Mouse (Mus musculus) kidney, embryonic 15.5 days (tissue): ENCODE data around the gene Klhl22. TPM values are rescaled to one million over a fixed set of nuclear protein-coding genes. Genes with fewer than 3 reads are reported as not detected.
A peak's percentile ranks its signal among the peaks of the same experiment; 100 is the strongest.
"Not testable (repeated sequence)": the region's sequence is repeated elsewhere in the genome, so short reads cannot be mapped to it uniquely, and the experiment has no call there.

Source experiments
- ATAC-seq: fragments of 200-750 bp; cut with Nextera tagmentation; replicated peaks from 2 replicates; pipeline ENCODE4 v1.8.0; 2017; ENCODE audit warnings: moderate TSS enrichment; ENCODE audit not compliant: low FRiP score
- H3K27ac ChIP-seq: fragments of 300-500 bp; sonication (generic); 2 replicates; pipeline ENCODE4 v1.5.1; 2015; ENCODE audit warnings: mild to moderate bottlenecking, inconsistent platforms
- H3K27me3 ChIP-seq: fragments of 300-500 bp; sonication (generic); 2 replicates; pipeline ENCODE4 v1.6.1; 2015; ENCODE audit warnings: inconsistent platforms
- H3K36me3 ChIP-seq: fragments of 300-500 bp; sonication (generic); 2 replicates; pipeline ENCODE4 v1.6.1; 2015; ENCODE audit warnings: inconsistent platforms
- H3K4me1 ChIP-seq: fragments of 300-500 bp; sonication (generic); 2 replicates; pipeline ENCODE4 v1.6.1; 2015; ENCODE audit warnings: inconsistent platforms
- H3K4me2 ChIP-seq: fragments of 300-500 bp; sonication (generic); 2 replicates; pipeline ENCODE4 v1.6.1; 2015; ENCODE audit warnings: moderate library complexity, mild to moderate bottlenecking, inconsistent platforms
- H3K4me3 ChIP-seq: fragments of 300-500 bp; sonication (generic); replicated peaks from 2 replicates; pipeline ENCODE4 v1.5.1; 2015; ENCODE audit warnings: mild to moderate bottlenecking, inconsistent platforms
- H3K9ac ChIP-seq: fragments of 300-500 bp; sonication (generic); 2 replicates; pipeline ENCODE4 v1.6.1; 2015; ENCODE audit warnings: mild to moderate bottlenecking, inconsistent platforms
- H3K9me3 ChIP-seq: fragments of 300-500 bp; sonication (generic); replicated peaks from 2 replicates; pipeline ENCODE4 v1.6.1; 2016; ENCODE audit warnings: inconsistent platforms
- WGBS: fragments of 180-500 bp; shearing (Covaris S2); methylation state at CpG from one replicate; pipeline ENCODE4 v1.1.7; 2015; ENCODE audit warnings: mixed read lengths; 5-methylcytosine and 5-hydroxymethylcytosine counted together
- polyA plus RNA-seq: library from polyadenylated mRNA; unstranded; fragments of >200 nt; fragmentation: Nextera tagmentation; extraction: Ambion mirVana; gene quantifications from 2 replicates; pipeline ENCODE4 v1.2.1, GENCODE M21; 2015

Gene Klhl22
- polyA plus RNA-seq, 1 experiment from 2014 or later: 71.4 TPM

DNA sequence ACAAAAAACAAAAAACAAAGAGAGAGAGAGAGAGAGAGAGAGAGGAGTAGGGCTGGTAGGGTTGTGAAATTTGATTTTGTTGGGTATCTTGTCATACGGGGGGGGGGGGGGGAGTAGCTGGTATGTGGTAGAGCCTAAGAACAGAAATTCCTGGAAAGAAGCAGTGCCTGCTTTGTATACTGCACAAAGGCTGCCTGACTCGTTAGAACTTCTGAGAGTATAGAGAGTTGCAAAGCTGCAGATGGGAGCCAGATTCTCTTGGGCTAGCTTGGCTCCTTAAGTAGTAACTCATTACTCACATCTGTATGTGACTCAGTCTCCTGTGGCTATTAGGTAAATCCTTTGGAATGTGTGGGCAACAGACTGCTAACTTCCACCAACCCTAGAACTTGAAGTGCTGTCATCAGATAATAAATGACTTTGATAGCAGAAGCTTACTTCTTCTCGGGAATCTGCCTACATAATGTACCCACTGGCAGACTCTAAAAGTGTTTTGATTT is 26.5 kb upstream of the Klhl22 start, which contains the start of gene Med15:
Gene Med15, minus strand, starts transcription at position 51 of the 500 bp plus-strand sequence.
- Histone ChIP-seq H3K9me3 (no peaks in the 10 kb centered on the region), H3K27ac (no peak within 1 kb of the TSS), H3K27me3 (no peaks in the 10 kb centered on the region), H3K4me1 (no peaks in the 10 kb centered on the region), H3K36me3 (no peaks in the 10 kb centered on the region), H3K4me3 (no peak within 1 kb of the TSS), H3K4me2 (no peak within 1 kb of the TSS), H3K9ac (no peak within 1 kb of the TSS)
- 46% methylated on average over 3 of the region's 3 CpGs for WGBS
- no peak for ATAC-seq

DNA sequence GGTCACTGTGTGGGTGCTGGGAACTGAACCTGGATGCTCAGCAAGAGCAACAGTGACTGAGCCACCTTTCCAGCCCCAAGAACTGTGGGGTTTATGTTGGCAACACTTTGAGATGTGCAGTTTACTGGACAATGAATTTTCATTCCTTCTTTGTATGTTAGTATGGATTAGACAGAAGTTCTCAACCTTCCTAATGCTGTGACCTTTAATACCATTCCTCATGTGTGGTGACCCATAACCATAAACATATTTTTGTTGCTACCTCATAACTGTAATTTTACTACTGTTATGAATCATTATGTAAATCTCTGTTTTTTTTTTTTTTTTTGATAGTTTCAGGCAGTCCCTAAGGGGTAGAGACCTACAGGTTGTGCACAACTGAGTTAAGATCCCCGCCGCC is 25.8 kb upstream of the Klhl22 start:
- WGBS: 75% methylated on average over 2 of the region's 2 CpGs
- ATAC-seq: no peak
- peak overlapping the region; percentile 53 for H3K4me2 ChIP-seq
- H3K4me3 ChIP-seq: peak overlapping the region; percentile 18; the same call in 1 of the 2 replicates
- H3K9me3 ChIP-seq: no peaks in the 10 kb centered on the region
- no peaks in the 10 kb centered on the region for H3K36me3 ChIP-seq
- H3K27me3 ChIP-seq: no peaks in the 10 kb centered on the region
- no peak overlapping the region for H3K27ac ChIP-seq
- no peaks in the 10 kb centered on the region for H3K4me1 ChIP-seq
- H3K9ac ChIP-seq: no peak overlapping the region

DNA sequence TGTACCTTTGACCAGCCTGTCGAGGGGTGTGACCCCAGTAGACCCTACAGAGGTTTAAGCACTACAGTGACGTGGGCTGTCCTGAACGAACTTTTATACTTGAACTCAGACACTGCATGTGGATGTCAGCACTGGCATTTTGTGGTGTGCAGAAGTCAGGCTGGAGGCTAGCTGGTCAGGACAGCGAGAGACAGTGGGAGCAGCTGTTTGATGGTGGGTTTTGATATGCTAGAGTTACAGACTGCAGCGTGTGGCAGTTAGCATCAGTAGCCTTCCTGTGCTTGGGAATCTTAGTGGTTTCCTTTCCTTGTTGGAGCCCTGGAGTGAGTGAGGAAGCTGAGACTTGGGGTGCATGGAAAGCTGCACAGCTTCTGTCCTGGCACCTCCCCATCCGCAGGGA is 24.5 kb upstream of the Klhl22 start:
- not testable (repeated sequence) for H3K4me3 ChIP-seq, H3K4me1 ChIP-seq, H3K27ac ChIP-seq, H3K9me3 ChIP-seq, H3K36me3 ChIP-seq, H3K9ac ChIP-seq, ATAC-seq, H3K4me2 ChIP-seq, H3K27me3 ChIP-seq
- 78% methylated on average over 6 of the region's 6 CpGs for WGBS

DNA sequence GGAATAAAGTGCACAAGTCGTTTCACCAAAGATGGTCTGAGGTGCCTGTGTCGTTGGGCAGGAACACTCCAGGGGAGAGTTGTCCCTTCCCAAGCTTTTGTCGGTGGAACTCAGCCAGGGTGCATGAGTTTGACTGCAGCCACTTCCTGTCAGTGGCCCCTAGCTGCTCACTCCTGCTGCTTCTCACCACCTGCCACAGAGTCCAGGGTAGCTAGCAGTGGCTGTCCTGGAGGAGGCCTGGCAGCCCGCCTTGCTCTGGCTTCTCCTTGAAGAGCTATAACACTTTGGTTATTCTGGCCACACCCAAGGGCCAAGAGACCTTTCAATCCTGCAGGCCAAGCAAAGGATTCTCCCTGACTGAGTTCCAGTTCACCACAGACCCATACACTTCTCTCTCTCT is 23.3 kb upstream of the Klhl22 start:
- no peaks in the 10 kb centered on the region for H3K36me3 ChIP-seq
- no peak overlapping the region for H3K9ac ChIP-seq
- 47% methylated on average over 4 of the region's 4 CpGs for WGBS
- no peak overlapping the region for H3K27ac ChIP-seq
- H3K9me3 ChIP-seq: no peaks in the 10 kb centered on the region
- H3K4me1 ChIP-seq: no peaks in the 10 kb centered on the region
- H3K4me2 ChIP-seq: no peak overlapping the region
- H3K4me3 ChIP-seq: no peak overlapping the region
- no peak for ATAC-seq
- no peaks in the 10 kb centered on the region for H3K27me3 ChIP-seq

DNA sequence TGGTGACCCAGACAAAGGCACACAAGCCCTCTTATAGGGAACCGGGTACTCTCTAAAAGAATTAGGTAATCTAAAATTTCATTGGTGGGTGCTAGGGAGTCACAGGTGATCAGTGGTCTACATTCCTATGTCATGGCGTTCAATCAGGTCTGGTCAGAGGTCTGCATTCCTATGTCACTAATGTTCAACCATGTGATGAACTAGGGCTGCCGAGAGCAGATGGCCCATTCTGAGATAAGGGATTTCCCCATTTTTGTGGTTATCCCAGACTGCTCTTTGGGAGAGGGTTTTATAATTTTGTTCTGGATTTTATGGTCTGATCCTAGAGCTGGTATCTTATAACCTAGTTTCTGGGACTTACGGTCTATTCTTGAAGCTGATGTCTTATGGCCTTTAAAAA is 19.3 kb upstream of the Klhl22 start:
- Histone ChIP-seq H3K27ac (no peak overlapping the region), H3K4me2 (no peak overlapping the region), H3K4me1 (0 out of 2 replicates have a peak, but pooled peaks cover 3% of the 10 kb centered on the region), H3K9me3 (no peaks in the 10 kb centered on the region), H3K27me3 (no peaks in the 10 kb centered on the region), H3K4me3 (no peak overlapping the region), H3K9ac (no peak overlapping the region), H3K36me3 (no peaks in the 10 kb centered on the region)
- 82% methylated on average over 4 of the region's 4 CpGs for WGBS
- no peak for ATAC-seq

DNA sequence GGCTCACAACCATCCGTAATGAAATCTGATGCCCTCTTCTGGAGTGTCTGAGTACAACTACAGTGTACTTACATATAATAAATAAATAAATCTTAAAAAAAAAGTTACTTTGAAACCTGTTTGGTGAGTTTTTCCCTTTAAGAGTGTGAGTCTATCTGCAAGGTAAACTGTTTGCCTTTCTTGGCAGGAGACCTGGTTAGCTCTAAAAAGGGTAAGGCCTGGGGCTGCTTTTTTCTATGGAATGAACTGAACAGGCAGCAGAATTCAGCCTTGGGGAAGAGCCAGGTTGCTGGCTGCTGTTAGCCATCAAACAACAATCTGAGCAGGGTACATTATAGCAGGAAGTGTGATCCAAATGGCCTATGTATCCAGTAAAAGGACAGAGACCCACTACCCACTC is 16.6 kb upstream of the Klhl22 start:
- Histone ChIP-seq H3K36me3 (no peaks in the 10 kb centered on the region), H3K27me3 (no peaks in the 10 kb centered on the region), H3K27ac (0 out of 2 replicates have a peak overlapping the region, but pooled peaks have one; percentile 5), H3K4me1 (0 out of 2 replicates have a peak, but pooled peaks cover 3% of the 10 kb centered on the region), H3K4me2 (no peak overlapping the region), H3K9ac (no peak overlapping the region), H3K4me3 (no peak overlapping the region), H3K9me3 (no peaks in the 10 kb centered on the region; the same call in 1 of the 2 replicates)
- no peak for ATAC-seq
- WGBS: 85% methylated on average over 1 of the region's 1 CpGs

DNA sequence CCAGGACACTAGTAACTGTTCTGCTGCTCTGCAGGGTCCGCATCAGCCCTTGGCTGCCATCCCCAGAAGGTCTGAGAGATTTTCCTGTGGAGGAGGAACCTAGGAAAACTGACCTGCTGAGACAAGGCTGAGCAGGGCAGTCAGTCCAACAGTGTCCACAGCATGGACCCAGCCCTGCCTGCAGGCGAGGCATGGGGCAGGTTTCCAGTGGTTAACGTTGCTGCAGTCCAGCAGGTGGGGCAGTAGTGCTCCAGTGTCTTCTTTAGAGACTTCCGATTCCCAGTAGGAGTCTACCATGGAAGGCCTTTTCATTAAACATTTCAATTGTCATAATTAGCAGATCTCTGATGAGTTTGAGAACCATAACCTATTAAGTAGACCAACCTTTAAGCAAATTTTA is 16.1 kb upstream of the Klhl22 start:
- Histone ChIP-seq H3K36me3 (no peaks in the 10 kb centered on the region), H3K4me2 (no peak overlapping the region), H3K27ac (0 out of 2 replicates have a peak overlapping the region, but pooled peaks have one; percentile 5), H3K9ac (no peak overlapping the region), H3K4me3 (no peak overlapping the region), H3K27me3 (no peaks in the 10 kb centered on the region), H3K9me3 (no peaks in the 10 kb centered on the region; the same call in 1 of the 2 replicates), H3K4me1 (0 out of 2 replicates have a peak, but pooled peaks cover 3% of the 10 kb centered on the region)
- no peak for ATAC-seq
- 48% methylated on average over 4 of the region's 4 CpGs for WGBS

DNA sequence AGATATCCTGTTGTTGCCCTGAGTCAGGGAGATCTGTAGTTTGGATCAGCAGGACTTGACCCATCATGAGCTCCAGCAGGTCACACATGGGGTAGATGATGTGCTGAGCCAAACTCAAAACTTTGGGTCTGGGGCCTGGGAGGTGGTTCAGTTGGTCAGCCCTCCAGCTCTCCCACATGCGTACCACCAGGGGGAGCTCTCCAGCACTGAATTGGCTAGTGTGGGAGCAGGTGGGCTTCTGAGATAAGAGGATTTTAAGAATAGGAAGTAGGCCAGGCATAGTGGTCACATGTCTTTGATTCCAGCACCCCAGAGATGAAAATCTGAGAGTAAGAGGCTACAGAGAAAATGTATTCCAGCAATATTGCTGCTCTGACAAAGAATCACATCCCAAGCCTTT is 14.9 kb upstream of the Klhl22 start:
- no peaks in the 10 kb centered on the region; the same call in 1 of the 2 replicates for H3K9me3 ChIP-seq
- H3K27me3 ChIP-seq: no peaks in the 10 kb centered on the region
- no peak overlapping the region for H3K4me3 ChIP-seq
- H3K27ac ChIP-seq: no peak overlapping the region
- H3K9ac ChIP-seq: no peak overlapping the region
- H3K4me1 ChIP-seq: 0 out of 2 replicates have a peak, but pooled peaks cover 3% of the 10 kb centered on the region
- no peaks in the 10 kb centered on the region for H3K36me3 ChIP-seq
- no peak for ATAC-seq
- WGBS: 12% methylated on average over 1 of the region's 1 CpGs
- no peak overlapping the region for H3K4me2 ChIP-seq

DNA sequence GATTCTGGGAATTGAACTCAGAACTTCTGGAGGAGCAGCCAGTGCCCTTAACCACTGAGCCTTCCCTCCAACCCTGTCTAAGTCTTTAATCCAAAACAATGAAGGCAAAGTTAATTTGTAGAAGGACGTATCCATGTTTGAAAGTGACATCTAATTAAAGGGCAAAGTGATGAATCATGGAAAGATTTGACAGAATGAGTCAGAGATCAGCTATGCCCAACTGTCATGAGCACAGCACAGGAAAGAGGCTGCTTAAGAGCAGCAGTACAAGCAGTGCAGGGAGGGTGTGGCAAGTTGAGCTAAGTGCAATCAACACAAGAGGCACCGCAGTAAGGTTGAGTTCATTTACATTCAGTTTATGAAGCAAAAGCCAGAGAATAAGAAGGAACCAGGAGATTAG is 14.4 kb upstream of the Klhl22 start:
- H3K9me3 ChIP-seq: no peaks in the 10 kb centered on the region; the same call in 1 of the 2 replicates

DNA sequence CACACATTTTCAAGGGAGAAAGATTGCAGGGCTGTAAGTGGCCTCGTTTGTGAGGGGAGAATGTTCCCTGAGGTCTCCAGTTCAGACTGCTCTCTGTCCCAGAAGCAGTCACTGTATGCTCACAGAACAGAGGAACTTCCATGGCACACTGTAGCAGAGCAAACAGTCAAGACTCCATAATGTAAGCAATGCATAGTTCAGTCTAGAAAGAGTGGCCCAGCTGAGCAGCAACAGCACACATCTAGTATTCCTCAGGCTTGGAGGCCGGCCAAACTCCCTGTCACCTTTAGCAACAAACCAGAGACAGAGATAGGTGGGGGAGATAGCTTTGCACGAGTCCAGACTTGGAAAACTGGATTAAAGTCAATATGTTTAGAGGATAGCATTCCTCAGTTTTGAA is 6.4 kb upstream of the Klhl22 start:
- no peak overlapping the region for H3K4me2 ChIP-seq
- no peaks in the 10 kb centered on the region for H3K36me3 ChIP-seq
- no peaks in the 10 kb centered on the region for H3K4me1 ChIP-seq
- H3K9ac ChIP-seq: no peak overlapping the region
- no peak for ATAC-seq
- no peak overlapping the region for H3K4me3 ChIP-seq
- H3K27me3 ChIP-seq: no peaks in the 10 kb centered on the region
- no peak overlapping the region for H3K27ac ChIP-seq
- 27% methylated on average over 3 of the region's 3 CpGs for WGBS
- no peaks in the 10 kb centered on the region for H3K9me3 ChIP-seq

More for the DNA sequence above, 14.4 kb upstream of the Klhl22 start:
- Histone ChIP-seq H3K27ac (no peak overlapping the region), H3K27me3 (no peaks in the 10 kb centered on the region), H3K9ac (no peak overlapping the region), H3K4me3 (no peak overlapping the region), H3K36me3 (no peaks in the 10 kb centered on the region), H3K4me1 (0 out of 2 replicates have a peak, but pooled peaks cover 3% of the 10 kb centered on the region), H3K4me2 (no peak overlapping the region)
- 78% methylated on average over 2 of the region's 2 CpGs for WGBS
- ATAC-seq: no peak

DNA sequence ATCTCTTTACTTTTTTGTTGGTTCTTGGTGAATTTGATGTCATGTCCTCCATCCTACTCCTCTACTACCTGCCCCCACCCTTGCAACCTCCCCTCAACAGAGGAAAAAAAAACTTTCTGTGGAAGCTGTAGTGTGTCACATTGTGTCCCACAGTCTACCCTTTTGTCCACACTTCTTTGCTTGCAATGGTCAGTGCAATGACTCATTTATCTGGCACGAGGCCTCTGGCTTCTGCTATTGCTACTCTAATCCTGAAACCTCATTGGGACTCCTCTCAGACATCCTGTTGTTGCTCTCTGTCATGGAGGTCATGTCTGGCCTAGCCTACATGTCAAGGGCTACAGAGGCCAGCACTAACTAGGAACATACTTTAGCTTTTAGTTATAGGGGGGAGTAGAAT is 5.7 kb upstream of the Klhl22 start:
- WGBS: 61% methylated on average over 1 of the region's 1 CpGs
- H3K4me2 ChIP-seq: no peak overlapping the region
- H3K27me3 ChIP-seq: no peaks in the 10 kb centered on the region
- no peak overlapping the region for H3K4me3 ChIP-seq
- H3K9me3 ChIP-seq: no peaks in the 10 kb centered on the region
- no peaks in the 10 kb centered on the region for H3K36me3 ChIP-seq
- ATAC-seq: no peak
- no peak overlapping the region for H3K9ac ChIP-seq
- no peak overlapping the region for H3K27ac ChIP-seq
- peaks cover 2% of the 10 kb centered on the region; the same call in 1 of the 2 replicates for H3K4me1 ChIP-seq

DNA sequence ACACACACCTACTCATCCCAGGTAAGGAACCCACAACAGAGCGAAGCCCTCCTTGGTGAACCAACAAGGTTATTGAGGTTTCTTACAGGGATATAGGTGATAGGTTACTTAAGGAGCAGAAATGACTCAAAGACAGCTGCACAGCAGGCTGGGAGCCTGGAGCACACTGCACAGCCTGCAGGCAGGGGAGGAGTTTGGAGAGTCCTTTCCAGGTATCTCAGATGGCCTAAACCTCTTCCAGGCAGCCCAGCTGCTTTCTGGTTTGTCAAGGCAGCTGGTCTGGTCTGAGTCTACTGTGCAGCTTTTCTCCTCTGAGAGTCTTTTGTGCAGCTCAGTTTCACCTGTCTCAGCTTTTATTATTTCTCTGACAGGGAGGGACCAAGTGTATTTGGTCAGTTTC is 1.7 kb upstream of the Klhl22 start:
- Histone ChIP-seq H3K4me3 (no peak overlapping the region), H3K9ac (no peak overlapping the region), H3K4me2 (no peak overlapping the region), H3K27ac (no peak overlapping the region), H3K27me3 (no peaks in the 10 kb centered on the region), H3K4me1 (peaks cover 32% of the 10 kb centered on the region), H3K36me3 (no peaks in the 10 kb centered on the region; the same call in 1 of the 2 replicates), H3K9me3 (no peaks in the 10 kb centered on the region)
- no peak for ATAC-seq
- WGBS: 97% methylated on average over 1 of the region's 1 CpGs

DNA sequence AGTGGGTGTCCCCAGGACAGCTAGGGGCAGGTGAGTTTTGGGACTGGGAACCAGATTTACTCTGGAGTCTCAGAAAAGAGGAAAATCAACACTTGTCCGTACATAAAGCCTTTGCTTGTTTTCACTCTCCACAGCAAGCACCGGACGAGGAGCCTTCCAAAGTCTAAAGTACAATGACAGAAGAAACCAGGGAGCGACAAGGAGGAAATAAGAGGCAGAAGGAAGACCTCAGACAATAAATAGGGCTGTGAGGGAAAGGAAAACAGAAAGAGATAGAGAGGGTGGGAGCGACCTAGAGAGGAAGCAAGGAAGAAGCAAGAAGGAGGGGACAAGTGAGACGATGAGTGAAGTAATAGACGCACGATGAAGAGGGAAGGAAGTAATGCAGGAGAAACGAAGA is 516 bp upstream of the Klhl22 start:
- H3K9ac ChIP-seq: 0 out of 2 replicates have a peak overlapping the region, but pooled peaks have one; percentile 81
- 52% methylated on average over 9 of the region's 9 CpGs for WGBS
- H3K9me3 ChIP-seq: no peaks in the 10 kb centered on the region
- H3K4me3 ChIP-seq: peak overlapping the region; percentile 59
- H3K27me3 ChIP-seq: no peaks in the 10 kb centered on the region
- H3K4me2 ChIP-seq: peak overlapping the region; percentile 90
- peak; percentile 20 for ATAC-seq
- no peaks in the 10 kb centered on the region; the same call in 1 of the 2 replicates for H3K36me3 ChIP-seq
- H3K27ac ChIP-seq: peak overlapping the region; percentile 37; the same call in 1 of the 2 replicates
- H3K4me1 ChIP-seq: peaks cover 34% of the 10 kb centered on the region
